Mouse (Mus musculus) lung, adult 2 months (tissue): ENCODE results near the gene Dock8. TPM values are rescaled to one million over a fixed set of nuclear protein-coding genes. Genes with fewer than 3 reads are reported as not detected.

ENCODE experiments used
- DNase-seq: peaks from one replicate; pipeline ENCODE4 v3.0.0; 2022
- H3K4me1 ChIP-seq: fragments of 200-500 bp; 2 replicates; pipeline ENCODE4 v1.6.1; 2011; ENCODE audit warnings: low read length; ENCODE audit not compliant: control insufficient read depth, insufficient read depth
- H3K4me3 ChIP-seq: fragments of 200-500 bp; replicated peaks from 2 replicates; pipeline ENCODE3; 2011; ENCODE audit warnings: low read depth, mild to moderate bottlenecking, control low read depth, low read length; ENCODE audit errors: extremely low read depth
- CTCF ChIP-seq: fragments of 200-500 bp; IDR thresholded peaks from 2 replicates; pipeline ENCODE4 v1.5.1; 2011; ENCODE audit warnings: mild to moderate bottlenecking, low read length, control low read depth; ENCODE audit not compliant: insufficient read depth
- POLR2A ChIP-seq: fragments of 200-500 bp; IDR thresholded peaks from 2 replicates; pipeline ENCODE4 v1.6.1; 2011; ENCODE audit warnings: low read depth, mild to moderate bottlenecking, control low read depth, low read length, borderline replicate concordance; ENCODE audit errors: extremely low read depth
- WGBS: fragments of 180-500 bp; shearing (Covaris S2); methylation state at CpG from one replicate; pipeline ENCODE4 v1.1.7; 2018; 5-methylcytosine and 5-hydroxymethylcytosine counted together
- polyA plus RNA-seq: library from polyadenylated mRNA; depleted of rRNA; stranded (reverse); fragments of >200 nt; gene quantifications from 2 replicates; pipeline ENCODE4 v1.2.3, GENCODE M21; 2012; rRNA removed

Gene Dock8
- polyA plus RNA-seq, 1 experiment: 25.1 TPM

GRCm38 (mm10) chr19:25251610-25252140, 252.3 kb downstream of the Dock8 start:
- Histone ChIP-seq H3K4me3 (no peak overlapping the region), H3K4me1 (no peaks in the 10 kb centered on the region)
- 62% methylated on average over 3 of the region's 3 CpGs for WGBS
- TF ChIP-seq CTCF: no peak
- no peak for TF ChIP-seq POLR2A
- no peak for DNase-seq

Other genes with a start within 250 kb of the Dock8 start
- 18.5 and 21.8 TPM in 2 replicates for gene Pgm5, start 137.7 kb upstream of the Dock8 start, polyA plus RNA-seq
- gene Gm10053, start 123.8 kb upstream of the Dock8 start, polyA plus RNA-seq: 2.6 and 9.2 TPM in 2 replicates
- 0.06 and 0.28 TPM in 2 replicates for gene Foxd4, start 98.3 kb upstream of the Dock8 start, polyA plus RNA-seq
- 0.96 and 2.6 TPM in 2 replicates for gene Cbwd1, start 37.9 kb upstream of the Dock8 start, polyA plus RNA-seq
- gene Kank1, start 237.4 kb downstream of the Dock8 start, polyA plus RNA-seq: 26.0 and 38.2 TPM in 2 replicates